Mouse (Mus musculus) layer of hippocampus, postnatal 14 days (tissue): ENCODE data around the gene Slc25a31. TPM values are rescaled to one million over a fixed set of nuclear protein-coding genes. Genes with fewer than 3 reads are reported as not detected.

Source experiments
- DNase-seq, 2 experiments: peaks; one replicate each; pipeline ENCODE4 v3.0.0; 2021 to 2022; ENCODE audit warnings: low spot score in 2 of 2, mixed read lengths in 1 of 2
- total RNA-seq, 2 experiments: library from RNA; stranded (reverse); gene quantifications; 2 replicates each; pipeline ENCODE4 v1.2.3; 2021

Gene Slc25a31
- total RNA-seq, 2 experiments from 2014 or later, result 0.17 to 0.35 TPM

- no peak for DNase-seq
Observed at GRCm38 (mm10) chr3:40716056-40716455, 7.4 kb downstream of the Slc25a31 start.

- DNase-seq, result no peak
Observed at GRCm38 (mm10) chr3:40719022-40719421, 10.4 kb downstream of the Slc25a31 start.

DNA sequence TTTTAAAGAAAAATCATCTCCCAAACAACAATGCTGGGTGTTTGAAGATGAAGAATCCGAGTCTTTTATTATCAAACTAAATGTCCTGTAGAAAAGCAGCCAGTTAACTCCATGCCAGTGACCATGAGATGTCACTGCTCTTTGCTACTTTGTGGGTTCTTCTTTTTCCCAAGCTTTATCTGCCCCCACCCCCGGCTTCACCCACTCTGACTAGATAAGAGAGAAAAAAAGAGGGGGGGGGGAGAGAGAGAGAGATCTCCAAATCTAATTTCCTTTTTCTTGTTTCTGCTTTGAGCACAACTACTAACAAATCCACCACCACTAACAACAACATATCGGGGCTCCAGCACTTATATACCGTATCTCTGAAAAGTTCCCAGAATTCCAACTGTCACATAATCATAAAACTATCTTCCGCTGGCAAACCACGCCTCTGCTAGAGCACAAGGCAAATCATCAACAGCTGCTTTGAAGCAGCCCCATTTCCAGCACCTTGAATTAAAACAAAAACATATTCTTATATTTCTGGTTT is 29.8 kb downstream of the Slc25a31 start:
- no peak for DNase-seq

- peak in 1 of 2 experiments; percentile 9 for DNase-seq
Observed at GRCm38 (mm10) chr3:40744024-40744835, 35.6 kb downstream of the Slc25a31 start, which contains the start of gene Hspa4l. Gene Hspa4l (plus strand): TSS chr3:40744495.

- peak; percentile 87 to 92 for DNase-seq
Observed at GRCm38 (mm10) chr3:40744836-40745660, 36.4 kb downstream of the Slc25a31 start.

DNA sequence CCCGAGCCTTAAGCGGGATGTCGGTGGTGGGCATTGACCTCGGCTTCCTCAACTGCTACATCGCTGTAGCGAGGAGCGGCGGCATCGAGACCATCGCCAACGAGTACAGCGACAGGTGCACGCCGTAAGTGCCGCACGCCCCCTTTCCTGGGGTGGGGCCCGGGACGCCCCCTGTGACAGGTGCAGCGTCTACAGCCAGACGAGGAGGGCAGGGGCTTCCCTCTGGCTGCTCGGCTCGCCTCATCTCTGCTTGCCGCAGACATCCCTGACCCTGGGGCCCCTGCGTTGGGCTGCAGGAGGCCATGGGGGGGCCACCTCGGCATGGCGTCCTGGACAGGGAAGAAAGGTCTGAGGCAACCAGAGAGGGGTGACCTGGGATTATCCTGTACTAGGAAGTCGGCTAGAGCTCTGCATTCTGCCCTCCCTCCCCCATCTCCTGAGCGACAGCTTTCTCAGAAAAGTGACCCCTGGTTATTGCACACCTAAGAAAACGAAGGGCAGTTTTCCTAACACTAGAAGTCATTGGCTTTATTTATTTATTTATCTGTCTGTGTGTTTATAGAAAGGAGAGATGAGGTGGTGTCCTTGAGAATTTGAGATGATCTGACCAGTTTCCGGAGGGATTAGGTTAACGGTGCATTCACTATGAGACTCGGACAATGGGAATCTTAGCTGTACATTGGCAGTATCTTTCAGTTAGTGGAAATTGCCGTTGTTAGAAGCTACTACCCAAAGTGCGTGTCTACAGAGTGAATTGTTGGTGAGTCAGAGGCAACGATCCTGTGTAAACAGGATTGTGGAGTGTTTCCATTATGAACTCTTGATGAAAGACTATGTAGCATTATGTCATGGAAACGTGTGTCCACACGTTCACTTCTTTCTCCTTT is 37.2 kb downstream of the Slc25a31 start:
- no peak for DNase-seq

DNA sequence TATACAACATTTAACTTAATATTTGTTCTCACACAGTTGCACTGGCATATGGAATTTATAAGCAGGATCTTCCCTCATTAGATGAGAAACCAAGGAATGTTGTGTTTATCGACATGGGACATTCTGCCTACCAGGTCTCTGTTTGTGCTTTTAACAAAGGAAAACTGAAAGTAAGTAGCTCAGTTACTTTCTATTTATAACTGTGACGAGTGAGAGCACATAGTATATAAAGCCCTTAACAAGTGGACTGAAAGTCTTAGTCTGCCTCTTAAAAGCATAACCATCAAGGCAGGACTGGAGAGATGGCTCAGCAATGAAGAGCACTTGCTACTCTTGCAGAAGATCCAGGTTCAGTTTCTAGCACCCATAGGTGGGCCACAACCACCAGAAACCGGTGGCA is 52.1 kb downstream of the Slc25a31 start:
- no peak for DNase-seq

DNA sequence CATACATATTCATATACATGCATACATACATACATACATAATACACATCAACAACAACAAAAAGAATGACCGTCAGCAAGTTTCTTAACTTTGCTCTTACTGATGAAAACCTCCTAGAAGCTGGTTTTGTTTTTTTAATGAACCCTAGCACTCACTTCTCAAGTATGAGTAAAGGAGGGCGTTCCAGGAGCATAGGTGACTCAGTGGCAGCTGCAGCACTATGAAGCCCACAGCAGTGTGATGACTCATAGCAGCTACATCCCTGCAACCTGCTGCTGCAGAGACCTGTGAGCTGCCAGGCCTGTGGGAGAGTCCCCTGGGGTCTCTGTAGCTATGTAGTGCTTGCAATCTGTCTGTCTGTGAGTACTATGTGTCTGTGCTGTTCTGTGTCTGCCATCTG is 52.7 kb downstream of the Slc25a31 start:
- no peak for DNase-seq

Other genes with a start within 250 kb of the Slc25a31 start
- gene Intu, start 177.6 kb upstream of the Slc25a31 start, total RNA-seq, result 1 to 10 TPM; 5.2 to 5.5 TPM
- gene Hspa4l, start 35.6 kb downstream of the Slc25a31 start, total RNA-seq, result 100 to 1,000 TPM; 120 to 124 TPM
- 1 to 10 TPM; 3.6 to 4.5 TPM for gene Plk4, start 91.2 kb downstream of the Slc25a31 start, total RNA-seq
- 10 to 100 TPM; 20.0 to 20.1 TPM for gene Mfsd8, start 138.0 kb downstream of the Slc25a31 start, total RNA-seq
- gene Abhd18, start 138.1 kb downstream of the Slc25a31 start, total RNA-seq, result 10 to 100 TPM in 1 of 2 experiments, 1 to 10 TPM in 1; 8.1 to 15.1 TPM
- under 1 TPM in 1 of 2 experiments, not detected in 1; 0.24 TPM for gene 1700034I23Rik, start 193.7 kb downstream of the Slc25a31 start, total RNA-seq
- 10 to 100 TPM; 17.8 to 20.0 TPM for gene Larp1b, start 241.0 kb downstream of the Slc25a31 start, total RNA-seq